Mouse (Mus musculus) MEL (cell line): ENCODE results near the gene 4930578G10Rik. TPM values are rescaled to one million over a fixed set of nuclear protein-coding genes. Genes with fewer than 3 reads are reported as not detected.

Source experiments
- DNase-seq: peaks from one replicate; pipeline ENCODE4 v3.0.0; 2011; ENCODE audit warnings: low read depth, low spot score
- H3K27ac ChIP-seq: 2 replicates; pipeline ENCODE4 v1.5.1; 2012; ENCODE audit warnings: low read depth, mild to moderate bottlenecking, control low read depth, low read length, moderate library complexity; ENCODE audit not compliant: control insufficient read depth
- H3K27me3 ChIP-seq, 2 experiments: fragments of 150-350 bp in 1 of 2; sonication (generic) in 1 of 2; 2 replicates each; pipeline ENCODE4 v1.6.1; 2012; ENCODE audit warnings: low read length in 2 of 2, mild to moderate bottlenecking in 2 of 2, improper control_type of control experiment in 1 of 2, moderate library complexity in 1 of 2; ENCODE audit not compliant: insufficient read depth in 2 of 2, control insufficient read depth in 1 of 2
- H3K36me3 ChIP-seq, 2 experiments: 2 replicates each; pipeline ENCODE4 v1.6.1; 2012 to 2014; ENCODE audit warnings: low read length in 2 of 2, improper control_type of control experiment in 1 of 2, inconsistent platforms in 1 of 2, mild to moderate bottlenecking in 1 of 2; ENCODE audit not compliant: insufficient read depth in 2 of 2, control insufficient read depth in 1 of 2
- H3K4me1 ChIP-seq, 2 experiments: fragments of 150-350 bp in 1 of 2; sonication (generic) in 1 of 2; 2 replicates each; pipeline ENCODE4 v1.6.1; 2012; ENCODE audit warnings: low read length in 2 of 2, improper control_type of control experiment in 1 of 2, mild to moderate bottlenecking in 1 of 2; ENCODE audit not compliant: insufficient read depth in 2 of 2, control insufficient read depth in 1 of 2
- H3K4me3 ChIP-seq, 2 experiments: fragments of 150-350 bp in 1 of 2; sonication (generic) in 1 of 2; 2 replicates each; pipeline ENCODE4 v1.5.1; 2012; ENCODE audit warnings: low read depth in 2 of 2, low read length in 2 of 2, mild to moderate bottlenecking in 2 of 2, moderate library complexity in 2 of 2, control low read depth in 1 of 2, improper control_type of control experiment in 1 of 2; ENCODE audit not compliant: control insufficient read depth in 1 of 2, insufficient read depth in 1 of 2
- H3K79me2 ChIP-seq: 2 replicates; pipeline ENCODE4 v1.6.1; 2012; ENCODE audit warnings: mild to moderate bottlenecking, low read length, moderate library complexity; ENCODE audit not compliant: control insufficient read depth, poor library complexity, insufficient read depth
- H3K9ac ChIP-seq: 2 replicates; pipeline ENCODE4 v1.6.1; 2012; ENCODE audit warnings: low read depth, mild to moderate bottlenecking, control low read depth, low read length, moderate library complexity; ENCODE audit not compliant: control insufficient read depth, poor library complexity, severe bottlenecking
- H3K9me3 ChIP-seq: fragments of 150-350 bp; sonication (generic); replicated peaks from 2 replicates; pipeline ENCODE4 v1.6.1; 2012; ENCODE audit warnings: mild to moderate bottlenecking, low read length, improper control_type of control experiment, moderate library complexity; ENCODE audit not compliant: insufficient read depth
- BHLHE40 ChIP-seq: IDR thresholded peaks from 2 replicates; pipeline ENCODE4 v1.6.1; 2012; ENCODE audit warnings: low read depth, mild to moderate bottlenecking, inconsistent platforms, low read length, improper control_type of control experiment, borderline replicate concordance
- CHD2 ChIP-seq: IDR thresholded peaks from 2 replicates; pipeline ENCODE4 v1.6.1; 2011; ENCODE audit warnings: low read length, improper control_type of control experiment
- CTCF ChIP-seq, 3 experiments: IDR thresholded peaks in 2 of 3; conservative IDR thresholded peaks in 1 of 3; 2 replicates each; pipeline ENCODE4 v1.5.1; 2011 to 2012; ENCODE audit warnings: low read length in 3 of 3, low read depth in 2 of 3, mild to moderate bottlenecking in 2 of 3, improper control_type of control experiment in 1 of 3, inconsistent platforms in 1 of 3, mixed read lengths in 1 of 3, moderate library complexity in 1 of 3; ENCODE audit not compliant: control insufficient read depth in 1 of 3, insufficient read depth in 1 of 3, poor library complexity in 1 of 3, severe bottlenecking in 1 of 3
- E2F4 ChIP-seq: IDR thresholded peaks from 2 replicates; pipeline ENCODE4 v1.6.1; 2011; ENCODE audit warnings: low read depth, low read length, improper control_type of control experiment, borderline replicate concordance
- ELF1 ChIP-seq: IDR thresholded peaks from 2 replicates; pipeline ENCODE4 v1.6.1; 2014; ENCODE audit warnings: low read depth, mild to moderate bottlenecking, inconsistent platforms, low read length, improper control_type of control experiment, moderate library complexity
- ETS1 ChIP-seq: IDR thresholded peaks from 2 replicates; pipeline ENCODE4 v1.6.1; 2012; ENCODE audit warnings: low read depth, mild to moderate bottlenecking, inconsistent platforms, low read length, improper control_type of control experiment, moderate library complexity
- GABPA ChIP-seq: IDR thresholded peaks from 2 replicates; pipeline ENCODE4 v1.6.1; 2012; ENCODE audit warnings: low read depth, mild to moderate bottlenecking, inconsistent platforms, low read length, improper control_type of control experiment, moderate library complexity
- HCFC1 ChIP-seq: IDR thresholded peaks from 2 replicates; pipeline ENCODE4 v1.6.1; 2012; ENCODE audit warnings: low read depth, mild to moderate bottlenecking, inconsistent platforms, low read length, improper control_type of control experiment, moderate library complexity
- JUND ChIP-seq: IDR thresholded peaks from 2 replicates; pipeline ENCODE4 v1.6.1; 2011; ENCODE audit warnings: low read depth, mild to moderate bottlenecking, improper control_type of control experiment, low read length
- KAT2A ChIP-seq: conservative IDR thresholded peaks from 2 replicates; pipeline ENCODE4 v1.6.1; 2012; ENCODE audit warnings: low read depth, low read length, improper control_type of control experiment, inconsistent platforms
- MAX ChIP-seq: IDR thresholded peaks from 2 replicates; pipeline ENCODE4 v1.6.1; 2011; ENCODE audit warnings: low read length, improper control_type of control experiment
- MXI1 ChIP-seq: IDR thresholded peaks from 2 replicates; pipeline ENCODE4 v1.6.1; 2011; ENCODE audit warnings: mild to moderate bottlenecking, low read depth, low read length, improper control_type of control experiment
- NRF1 ChIP-seq: IDR thresholded peaks from 2 replicates; pipeline ENCODE4 v1.6.1; 2014; ENCODE audit warnings: low read depth, mild to moderate bottlenecking, inconsistent platforms, low read length, improper control_type of control experiment, moderate library complexity; ENCODE audit not compliant: poor library complexity, insufficient read depth, severe bottlenecking
- POLR2A ChIP-seq, 2 experiments: IDR thresholded peaks; 2 replicates each; pipeline ENCODE4 v1.6.1; 2011 to 2012; ENCODE audit warnings: low read length in 2 of 2, mild to moderate bottlenecking in 2 of 2, control low read depth in 1 of 2, improper control_type of control experiment in 1 of 2, low read depth in 1 of 2, moderate library complexity in 1 of 2; ENCODE audit not compliant: control insufficient read depth in 1 of 2, insufficient read depth in 1 of 2, poor library complexity in 1 of 2
- POLR2AphosphoS5 ChIP-seq: IDR thresholded peaks from 2 replicates; pipeline ENCODE4 v1.6.1; 2012; ENCODE audit warnings: low read depth, borderline replicate concordance, mild to moderate bottlenecking, inconsistent platforms, low read length, moderate library complexity, mixed read lengths
- RAD21 ChIP-seq: IDR thresholded peaks from 2 replicates; pipeline ENCODE4 v1.6.1; 2011; ENCODE audit warnings: mild to moderate bottlenecking, low read depth, low read length, improper control_type of control experiment
- RCOR1 ChIP-seq: IDR thresholded peaks from 2 replicates; pipeline ENCODE4 v1.6.1; 2012; ENCODE audit warnings: low read depth, mild to moderate bottlenecking, inconsistent platforms, low read length, improper control_type of control experiment
- SIN3A ChIP-seq: IDR thresholded peaks from 2 replicates; pipeline ENCODE4 v1.6.1; 2012; ENCODE audit warnings: low read length, improper control_type of control experiment, inconsistent platforms
- SMC3 ChIP-seq: IDR thresholded peaks from 2 replicates; pipeline ENCODE4 v1.6.1; 2011; ENCODE audit warnings: low read depth, low read length, improper control_type of control experiment
- TAL1 ChIP-seq: IDR thresholded peaks from 2 replicates; pipeline ENCODE4 v1.6.1; 2012; ENCODE audit warnings: mild to moderate bottlenecking, inconsistent platforms, low read length, moderate library complexity, mixed read lengths
- TCF12 ChIP-seq: IDR thresholded peaks from 2 replicates; pipeline ENCODE4 v1.6.1; 2014; ENCODE audit warnings: low read depth, mild to moderate bottlenecking, inconsistent platforms, low read length, improper control_type of control experiment, moderate library complexity
- UBTF ChIP-seq: IDR thresholded peaks from 2 replicates; pipeline ENCODE4 v1.6.1; 2012; ENCODE audit warnings: low read depth, mild to moderate bottlenecking, inconsistent platforms, low read length, improper control_type of control experiment, moderate library complexity, borderline replicate concordance; ENCODE audit not compliant: insufficient read depth
- USF1 ChIP-seq: IDR thresholded peaks from 2 replicates; pipeline ENCODE4 v1.6.1; 2014; ENCODE audit warnings: low read depth, mild to moderate bottlenecking, inconsistent platforms, low read length, improper control_type of control experiment, moderate library complexity
- ZC3H11A ChIP-seq: IDR thresholded peaks from 2 replicates; pipeline ENCODE4 v1.6.1; 2012; ENCODE audit warnings: low read depth, mild to moderate bottlenecking, inconsistent platforms, low read length, improper control_type of control experiment
- ZMIZ1 ChIP-seq: IDR thresholded peaks from 2 replicates; pipeline ENCODE4 v1.6.1; 2012; ENCODE audit warnings: low read depth, mild to moderate bottlenecking, inconsistent platforms, low read length, improper control_type of control experiment, moderate library complexity
- polyA plus RNA-seq, 2 experiments: library from polyadenylated mRNA; stranded (reverse) in 1 of 2; unstranded in 1 of 2; fragments of >175 nt in 1 of 2; fragments of >200 nt in 1 of 2; gene quantifications; 2 replicates each; pipeline versions ENCODE4 v1.2.1 to v1.2.4; 2012; ENCODE audit warnings: low replicate concordance in 2 of 2, low read depth in 1 of 2; ENCODE audit not compliant: insufficient read length in 2 of 2, insufficient read depth in 1 of 2, missing spikeins in 1 of 2
- total RNA-seq: library from RNA; depleted of rRNA; stranded (reverse); fragments of 300-350 nt; gene quantifications from 2 replicates; pipeline ENCODE4 v1.2.3, GENCODE M21; 2012

The 4930578G10Rik gene
- total and polyA plus RNA-seq, 3 experiments, result not detected

GRCm38 (mm10) chr4:42874134-42874533, 138.8 kb downstream of the 4930578G10Rik start, which contains the start of gene Fam205c:
TSS of gene Fam205c (minus strand) at chr4:42874234.
- H3K4me3 ChIP-seq, result no peak within 1 kb of the TSS
- H3K27ac ChIP-seq, result no peak within 1 kb of the TSS
- H3K27me3 ChIP-seq, result no peaks in the 10 kb centered on the region
- H3K36me3 ChIP-seq, result no peaks in the 10 kb centered on the region
- H3K9me3 ChIP-seq, result no peaks in the 10 kb centered on the region
- H3K79me2 ChIP-seq, result no peaks in the 10 kb centered on the region
- no peaks in the 10 kb centered on the region; a peak in 1 of 4 replicates for H3K4me1 ChIP-seq
- TF ChIP-seq SIN3A, result no peak
- H3K9ac ChIP-seq, result no peak within 1 kb of the TSS
- DNase-seq, result peak; percentile 1

GRCm38 (mm10) chr4:42876586-42877291, 141.4 kb downstream of the 4930578G10Rik start:
- Histone ChIP-seq H3K4me1 (no peaks in the 10 kb centered on the region; a peak in 2 of 4 replicates), H3K9me3 (no peaks in the 10 kb centered on the region), H3K27me3 (no peaks in the 10 kb centered on the region), H3K79me2 (no peaks in the 10 kb centered on the region), H3K4me3 (no peak overlapping the region), H3K27ac (no peak overlapping the region), H3K9ac (no peak overlapping the region), H3K36me3 (peaks cover 0 to 5% of the 10 kb centered on the region in 2 experiments; a peak in 2 of 4 replicates)
- peak; percentile 40 to 70 (median 63) for TF ChIP-seq CTCF (IDR thresholded peaks at IDR 0.05 in 2 of 3, conservative IDR thresholded peaks at IDR 0.05 in 1 of 3; ENCODE audit: control insufficient read depth in 1 of 3, insufficient read depth in 1 of 3, low read depth in 2 of 3, low read length in 3 of 3, poor library complexity in 1 of 3, severe bottlenecking in 1 of 3)
- TF ChIP-seq ZC3H11A, result peak; percentile 62
- peak; percentile 63 for TF ChIP-seq SMC3
- no peak for TF ChIP-seq KAT2A
- TF ChIP-seq CHD2, result no peak
- TF ChIP-seq RAD21, result peak; percentile 76
- TF ChIP-seq BHLHE40, result no peak
- DNase-seq, result peak; percentile 74

- peaks cover 0 to 5% of the 10 kb centered on the region in 2 experiments; a peak in 2 of 4 replicates for H3K36me3 ChIP-seq
- H3K9me3 ChIP-seq, result no peaks in the 10 kb centered on the region
- H3K9ac ChIP-seq, result no peak overlapping the region
- H3K27ac ChIP-seq, result no peak overlapping the region
- H3K4me1 ChIP-seq, result no peaks in the 10 kb centered on the region; a peak in 2 of 4 replicates
- no peaks in the 10 kb centered on the region for H3K27me3 ChIP-seq
- TF ChIP-seq ELF1 (no peak), POLR2A (IDR thresholded peaks at IDR 0.05; ENCODE audit: control insufficient read depth in 1 of 2, insufficient read depth in 1 of 2, low read depth in 1 of 2, low read length in 2 of 2, poor library complexity in 1 of 2) (no peak), E2F4 (no peak), USF1 (no peak), SIN3A (no peak), ETS1 (no peak), MAX (no peak), MXI1 (no peak), TAL1 (no peak), ZMIZ1 (no peak), GABPA (no peak), POLR2AphosphoS5 (no peak), ZC3H11A (no peak), HCFC1 (no peak), NRF1 (no peak), JUND (no peak), UBTF (no peak), TCF12 (no peak), RCOR1 (no peak)
- H3K79me2 ChIP-seq, result no peaks in the 10 kb centered on the region
- DNase-seq, result no peak
- H3K4me3 ChIP-seq, result no peak overlapping the region
Measured at GRCm38 (mm10) chr4:42877657-42878056, 142.3 kb downstream of the 4930578G10Rik start.
